Mouse (Mus musculus) C2C12 (cell line): Measurements from ENCODE around the gene Arhgap8. TPM values are rescaled to one million over a fixed set of nuclear protein-coding genes. Genes with fewer than 3 reads are reported as not detected.
A peak's percentile ranks its signal among the peaks of the same experiment; 100 is the strongest.

Experiments
- H3K27me3 ChIP-seq: one replicate; pipeline ENCODE4 v1.6.1; 2011; ENCODE audit not compliant: control insufficient read depth, insufficient read depth, insufficient read length
- H3K36me3 ChIP-seq: one replicate; pipeline ENCODE4 v1.6.1; 2011; ENCODE audit not compliant: control insufficient read depth, insufficient read depth
- H3K4me3 ChIP-seq: one replicate; pipeline ENCODE4 v1.5.1; 2011; ENCODE audit warnings: mild to moderate bottlenecking, control low read depth; ENCODE audit not compliant: poor library complexity, insufficient read depth, severe bottlenecking
- H3K79me2 ChIP-seq: one replicate; pipeline ENCODE4 v1.6.1; 2011; ENCODE audit not compliant: control insufficient read depth, insufficient read depth
- H3K79me3 ChIP-seq: one replicate; pipeline ENCODE4 v1.6.1; 2011; ENCODE audit warnings: low read depth, control low read depth
- H3ac ChIP-seq: one replicate; pipeline ENCODE3; 2011; ENCODE audit warnings: low read depth; ENCODE audit not compliant: control insufficient read depth, insufficient read length
- CEBPB ChIP-seq: IDR thresholded peaks from one replicate; pipeline ENCODE4 v1.6.1; 2011; ENCODE audit warnings: low read depth, mild to moderate bottlenecking, control low read depth, moderate library complexity
- CTCF ChIP-seq: IDR thresholded peaks from one replicate; pipeline ENCODE4 v1.5.1; 2011; ENCODE audit not compliant: control insufficient read depth, insufficient read depth, insufficient read length
- FOSL1 ChIP-seq: IDR thresholded peaks from one replicate; pipeline ENCODE4 v1.8.0; 2011; ENCODE audit warnings: mild to moderate bottlenecking, low read length; ENCODE audit not compliant: poor library complexity, insufficient read depth, severe bottlenecking
- MAX ChIP-seq: IDR thresholded peaks from one replicate; pipeline ENCODE4 v1.6.1; 2011; ENCODE audit warnings: mild to moderate bottlenecking, control low read depth
- MYOD1 ChIP-seq: IDR thresholded peaks from one replicate; pipeline ENCODE4 v1.6.1; 2011; ENCODE audit warnings: low read depth; ENCODE audit not compliant: control insufficient read depth, insufficient read length
- MYOG ChIP-seq: IDR thresholded peaks from one replicate; pipeline ENCODE4 v1.6.1; 2011; ENCODE audit not compliant: control insufficient read depth, insufficient read length; ENCODE audit errors: extremely low read depth
- USF1 ChIP-seq: IDR thresholded peaks from one replicate; pipeline ENCODE4 v1.6.1; 2011; ENCODE audit warnings: low read depth, mild to moderate bottlenecking, control low read depth, moderate library complexity
- polyA plus RNA-seq: library from polyadenylated mRNA; unstranded; fragments of >200 nt; fragmentation: generic; extraction: Trizol; gene quantifications from one replicate; pipeline ENCODE4 v1.2.1, GENCODE M21; 2012; ENCODE audit warnings: missing spikeins

The Arhgap8 gene
- polyA plus RNA-seq, 1 experiment, result not detected

DNA sequence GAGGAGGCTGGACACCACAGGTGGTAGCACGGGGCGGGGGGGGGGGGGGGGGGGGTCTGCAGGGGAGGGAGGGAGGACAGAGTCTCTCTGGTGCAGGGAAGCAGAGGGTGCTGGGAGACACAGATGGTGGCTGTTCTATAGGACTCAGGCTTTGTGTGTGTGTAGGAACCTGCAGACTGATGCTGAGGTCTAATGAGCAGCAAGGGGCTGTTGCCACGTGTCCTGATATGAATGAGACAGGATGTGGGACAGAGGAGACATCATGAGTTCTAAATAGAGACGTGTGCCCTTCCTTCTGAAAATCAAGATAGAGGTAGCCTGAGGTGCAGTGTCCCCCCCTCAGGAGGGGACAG lies 17.1 kb downstream of the Arhgap8 start:
- Histone ChIP-seq H3K36me3 (no peaks in the 10 kb centered on the region), H3K27me3 (peaks cover 5% of the 10 kb centered on the region), H3K4me3 (no peak overlapping the region), H3K79me3 (no peaks in the 10 kb centered on the region), H3ac (no peak overlapping the region), H3K79me2 (no peaks in the 10 kb centered on the region)
- TF ChIP-seq CEBPB (no peak), USF1 (no peak), MYOG (no peak), MAX (no peak), MYOD1 (no peak), CTCF (no peak), FOSL1 (no peak)

- Histone ChIP-seq H3K79me2 (no peaks in the 10 kb centered on the region), H3ac (no peak overlapping the region), H3K27me3 (peaks cover 5% of the 10 kb centered on the region), H3K4me3 (no peak overlapping the region), H3K79me3 (no peaks in the 10 kb centered on the region), H3K36me3 (no peaks in the 10 kb centered on the region)
- no peak for TF ChIP-seq FOSL1
- TF ChIP-seq MYOG, result no peak
- TF ChIP-seq USF1, result no peak
- no peak for TF ChIP-seq MAX
- TF ChIP-seq CEBPB, result no peak
- TF ChIP-seq CTCF, result no peak
- TF ChIP-seq MYOD1, result no peak
These were observed 18.4 kb downstream of the Arhgap8 start for GRCm38 (mm10) chr15:84738246-84738645.

- H3K79me2 ChIP-seq, result no peaks in the 10 kb centered on the region
- H3ac ChIP-seq, result no peak overlapping the region
- no peak overlapping the region for H3K4me3 ChIP-seq
- no peaks in the 10 kb centered on the region for H3K36me3 ChIP-seq
- TF ChIP-seq MYOG (no peak), MAX (no peak), MYOD1 (no peak), CTCF (no peak), USF1 (no peak), CEBPB (no peak), FOSL1 (no peak)
- H3K27me3 ChIP-seq, result no peaks in the 10 kb centered on the region
- H3K79me3 ChIP-seq, result no peaks in the 10 kb centered on the region
These were observed 21.7 kb downstream of the Arhgap8 start for GRCm38 (mm10) chr15:84741573-84741972.

- H3K4me3 ChIP-seq, result no peak overlapping the region
- H3K79me3 ChIP-seq, result no peaks in the 10 kb centered on the region
- H3K36me3 ChIP-seq, result no peaks in the 10 kb centered on the region
- no peaks in the 10 kb centered on the region for H3K79me2 ChIP-seq
- no peak overlapping the region for H3ac ChIP-seq
- H3K27me3 ChIP-seq, result no peaks in the 10 kb centered on the region
- TF ChIP-seq USF1 (peak; percentile 65), MYOG (no peak)
These were observed 23.5 kb downstream of the Arhgap8 start for GRCm38 (mm10) chr15:84743347-84743746.

GRCm38 (mm10) chr15:84744308-84744707 lies 24.5 kb downstream of the Arhgap8 start:
- H3K79me2 ChIP-seq, result no peaks in the 10 kb centered on the region
- no peaks in the 10 kb centered on the region for H3K79me3 ChIP-seq
- no peak for TF ChIP-seq CEBPB
- TF ChIP-seq USF1, result no peak
- no peak for TF ChIP-seq CTCF
- no peak for TF ChIP-seq MYOG
- TF ChIP-seq MYOD1, result no peak
- no peak for TF ChIP-seq MAX
- TF ChIP-seq FOSL1, result no peak
- no peak overlapping the region for H3ac ChIP-seq
- H3K36me3 ChIP-seq, result no peaks in the 10 kb centered on the region
- H3K27me3 ChIP-seq, result no peaks in the 10 kb centered on the region
- no peak overlapping the region for H3K4me3 ChIP-seq

DNA sequence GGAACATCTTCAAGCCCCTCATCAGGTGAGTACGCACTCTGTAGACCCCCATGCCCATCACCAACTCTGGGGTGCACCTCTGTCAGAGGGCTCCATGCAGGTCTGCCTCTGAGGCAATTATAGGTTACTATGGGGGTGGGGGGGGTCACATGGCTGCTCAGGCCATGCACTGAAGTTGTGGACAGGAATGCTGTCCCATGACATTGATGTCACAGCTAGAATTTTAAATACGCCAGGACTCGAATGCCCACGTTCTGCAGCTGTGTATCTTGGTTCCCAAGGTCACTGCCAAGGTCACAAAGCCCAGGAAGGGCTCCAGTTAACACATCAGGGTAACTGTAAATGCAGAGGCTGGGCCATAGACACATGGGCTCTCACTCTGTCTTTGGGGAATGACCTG lies 26.0 kb downstream of the Arhgap8 start:
- no peaks in the 10 kb centered on the region for H3K79me3 ChIP-seq
- no peak overlapping the region for H3K4me3 ChIP-seq
- no peaks in the 10 kb centered on the region for H3K79me2 ChIP-seq
- H3K36me3 ChIP-seq, result no peaks in the 10 kb centered on the region
- no peaks in the 10 kb centered on the region for H3K27me3 ChIP-seq
- TF ChIP-seq FOSL1 (no peak), CTCF (no peak), MAX (no peak), USF1 (no peak), MYOD1 (no peak), CEBPB (no peak), MYOG (no peak)
- no peak overlapping the region for H3ac ChIP-seq
